13 mouse cellular contexts compared by ENCODE assay signal in genomic region chr11:120139309-120139731, GRCm38 (mm10). TPM values are rescaled to one million over a fixed set of nuclear protein-coding genes. Genes with fewer than 3 reads are reported as not detected.
A peak's percentile ranks its signal among the peaks of the same experiment; 100 is the strongest.
DNase-seq lines count a peak whose midpoint lies in the region; ATAC-seq lines count a peak whose summit lies in the region.
"Had no signal": no experiment of that assay in that cellular context is flagged by ENCODE, and none has a peak within 500 bp of the region (broad histone marks: within the 10 kb centered on the region; RNA-seq: fewer than 3 reads in every experiment).

No protein-coding gene starts in this region.

- H3K36me3 ChIP-seq in heart, embryonic 13.5 days = peaks cover 31% of the 10 kb centered on the region

- 58% methylated on average over 10 of the region's 10 CpGs for WGBS in heart, embryonic 13.5 days

- H3K4me2 ChIP-seq in heart, embryonic 13.5 days = no peak overlapping the region
- H3K4me2 ChIP-seq: limb, embryonic 15.5 days had no signal

- no peaks in the 10 kb centered on the region for H3K9me3 ChIP-seq in heart, embryonic 13.5 days
- H3K9me3 ChIP-seq: embryonic facial prominence, embryonic 10.5 days; limb, embryonic 15.5 days had no signal

- ATAC-seq in heart, embryonic 13.5 days (ENCODE audit: extremely low read depth, insufficient number of reproducible peaks, low FRiP score, low TSS enrichment) = no peak
- ATAC-seq in activated CD4-positive, CD25-positive, alpha-beta regulatory T cell, adult 4 months = peak; percentile 35
- ATAC-seq: intestine, postnatal 0 days had no signal

- peak overlapping the region; percentile 38 for H3K9ac ChIP-seq in heart, embryonic 13.5 days
- H3K9ac ChIP-seq: limb, embryonic 15.5 days had no signal

- no peak overlapping the region for H3K27ac ChIP-seq in heart, embryonic 13.5 days (replicated peaks)
- H3K27ac ChIP-seq: limb, embryonic 15.5 days had no signal

- H3K4me1 ChIP-seq in heart, embryonic 13.5 days = peaks cover 88% of the 10 kb centered on the region

- no peaks in the 10 kb centered on the region for H3K27me3 ChIP-seq in heart, embryonic 13.5 days (replicated peaks)
- H3K27me3 ChIP-seq: limb, embryonic 15.5 days had no signal

- intact Hi-C loops in heart, postnatal 14 days (cut with DNase I) = no loop called here

- no peak for DNase-seq in heart, postnatal 14 days
- peak; percentile 52 for DNase-seq in right cerebral cortex, adult 18-20 months
- no peak for DNase-seq in right cerebral cortex, postnatal 10 days (ENCODE audit: low spot score in 2 of 2)
- DNase-seq in telencephalon, adult 2 months (ENCODE audit: low read depth, low spot score) = peak; percentile 54
- DNase-seq in kidney, adult 8-10 months = no peak
- DNase-seq: adrenal gland, adult 2 months; cerebellum, postnatal 14 days; retina, postnatal 1 day had no signal

- H3K4me3 ChIP-seq in heart, embryonic 13.5 days = no peak overlapping the region
- H3K4me3 ChIP-seq: embryonic facial prominence, embryonic 10.5 days; limb, embryonic 15.5 days had no signal

RNA-seq across cellular contexts. Expression of gene Slc38a10, which starts 11.8 kb away (rescaled TPM):
- polyA plus RNA-seq in heart, embryonic 13.5 days (2015; fragmentation: Nextera tagmentation; extraction: Ambion mirVana) = 83.7 and 88.0 TPM in 2 replicates
- total RNA-seq in heart, postnatal 14 days (2021) = 10 to 100 TPM; 78.7 to 83.5 TPM
- 10 to 100 TPM; 30.8 to 54.7 TPM for polyA plus RNA-seq in activated CD4-positive, CD25-positive, alpha-beta regulatory T cell, adult 4 months (2017; shearing (Covaris generic))

RNA-seq across cellular contexts. Expression of gene Ndufaf8, which starts 40.6 kb away (rescaled TPM):
- 81.1 and 95.7 TPM in 2 replicates for polyA plus RNA-seq in heart, embryonic 13.5 days (2015; fragmentation: Nextera tagmentation; extraction: Ambion mirVana)
- total RNA-seq in heart, postnatal 14 days (2021) = 10 to 100 TPM; 55.4 to 59.2 TPM
- 10 to 100 TPM; 85.8 to 94.6 TPM for polyA plus RNA-seq in activated CD4-positive, CD25-positive, alpha-beta regulatory T cell, adult 4 months (2017; shearing (Covaris generic))

RNA-seq across cellular contexts. Expression of gene Tepsin, which starts 40.8 kb away (rescaled TPM):
- polyA plus RNA-seq in heart, embryonic 13.5 days (2015; fragmentation: Nextera tagmentation; extraction: Ambion mirVana) = 13.0 and 13.5 TPM in 2 replicates
- 1 to 10 TPM; 9.6 to 10.0 TPM for total RNA-seq in heart, postnatal 14 days (2021)
- polyA plus RNA-seq in activated CD4-positive, CD25-positive, alpha-beta regulatory T cell, adult 4 months (2017; shearing (Covaris generic)) = 10 to 100 TPM in 1 of 2 experiments, 1 to 10 TPM in 1; 7.3 to 10.4 TPM

RNA-seq across cellular contexts. Expression of gene Cep131, which starts 52.7 kb away (rescaled TPM):
- polyA plus RNA-seq in heart, embryonic 13.5 days (2015; fragmentation: Nextera tagmentation; extraction: Ambion mirVana) = 13.4 and 13.8 TPM in 2 replicates
- total RNA-seq in heart, postnatal 14 days (2021) = 1 to 10 TPM; 9.1 to 9.6 TPM
- polyA plus RNA-seq in activated CD4-positive, CD25-positive, alpha-beta regulatory T cell, adult 4 months (2017; shearing (Covaris generic)) = 1 to 10 TPM; 1.2 to 1.5 TPM

Comparison
In these comparisons a context has a peak if more than half of its experiments do, and no peak if none do; other contexts are left out.
1. DNase-seq: peak in right cerebral cortex, adult 18-20 months (single experiment) and telencephalon, adult 2 months (single experiment); none in heart, postnatal 14 days (0 of 2), right cerebral cortex, postnatal 10 days (0 of 2) and kidney, adult 8-10 months (0 of 2).